Mouse (Mus musculus) T-helper 1 cell (primary cell): ENCODE measurements around the gene C3ar1.

Experiments used
- in situ Hi-C: fragments of 300-600 bp; cut with MboI, MseI; formaldehyde crosslinking; loops from one replicate; pipeline ENCODE4 v1.15.1; 2025; ENCODE audit warnings: high pct_unique_total_duplicates

Gene C3ar1

DNA sequence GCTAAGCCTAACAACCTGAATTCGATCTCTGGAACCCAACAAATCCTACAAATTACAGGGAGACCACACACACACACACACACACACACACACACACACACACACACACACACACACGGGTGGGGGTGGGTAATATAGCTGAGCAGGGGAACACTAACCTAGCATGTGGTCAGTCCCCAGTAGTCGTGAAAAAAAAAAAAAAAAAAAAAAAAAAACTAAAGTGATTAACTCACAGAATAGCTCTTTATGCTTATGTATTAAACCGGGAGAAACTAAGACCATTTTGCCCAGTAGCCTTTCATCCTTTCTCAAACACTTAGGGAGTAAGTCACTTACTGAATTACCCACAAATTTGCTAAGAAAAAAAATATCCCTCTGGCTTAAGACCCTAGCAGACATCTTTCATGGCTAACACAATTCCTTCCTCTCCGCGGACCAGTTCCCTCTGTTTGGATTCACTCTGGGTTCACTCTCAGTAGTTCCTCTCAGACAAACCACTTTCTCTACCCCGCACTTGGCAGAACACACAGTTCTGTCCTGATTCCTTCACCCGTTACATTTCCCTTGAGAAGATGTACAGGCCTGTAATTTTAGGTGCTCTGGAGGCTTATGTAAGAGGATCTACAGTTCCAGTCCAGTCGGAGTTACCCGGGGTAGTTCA lies 55.2 kb downstream of the C3ar1 start:
- in situ Hi-C loops = loop anchor here (25.0 kb wide), 3 partner anchors 488 to 1912 kb away; partner anchors contain the start of genes Emg1, M6pr, Phb2 and Usp18
